Mouse (Mus musculus): ENCODE measurements at regions not wholly inside any gene's neighbourhood (a gene's known extent, or its start where the extent isn't known, plus 50 kb on each side); places are given as distances from the start of the nearest gene placed in this dataset.
A peak's percentile ranks its signal among the peaks of the same experiment; 100 is the strongest.

DNA sequence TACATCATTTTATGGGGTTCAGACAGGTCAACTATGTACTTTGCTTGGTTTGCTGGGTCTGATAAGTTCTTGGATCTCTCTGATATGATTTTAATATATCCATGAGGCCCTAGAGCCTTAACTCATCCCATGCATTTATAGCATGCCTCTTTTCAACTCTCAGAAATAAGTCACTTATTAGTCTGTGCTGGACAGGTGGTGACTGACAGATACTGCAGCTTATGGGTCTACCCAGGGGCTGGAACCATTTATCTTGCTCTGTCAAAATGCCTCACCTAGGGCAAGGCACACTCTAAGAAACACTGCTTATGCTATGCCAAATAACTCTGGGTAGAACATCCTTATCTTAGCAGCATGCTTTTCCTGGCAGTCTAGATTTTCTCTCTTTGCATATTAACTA is 225.6 kb downstream of the Mbnl1 start:
- DNase-seq (ENCODE audit: low read depth) = no peak

DNA sequence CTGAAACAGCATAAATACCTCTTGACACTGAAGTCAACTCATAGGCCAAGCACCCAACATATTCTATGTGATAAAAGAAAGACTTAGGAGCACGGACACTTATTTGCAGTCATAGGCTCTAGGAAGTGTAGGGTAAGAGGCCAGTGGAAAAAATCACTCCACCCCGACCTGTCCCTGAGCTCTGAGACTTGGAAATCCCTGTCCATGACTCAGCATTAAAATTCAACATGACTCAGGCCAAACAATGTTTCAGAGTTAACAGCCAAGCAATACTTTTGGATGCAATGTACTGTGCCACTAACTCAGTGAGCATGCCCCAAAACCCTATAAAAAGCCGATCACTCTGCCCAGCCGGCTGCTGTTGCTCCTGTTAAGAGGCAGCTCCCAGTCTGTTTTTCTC is 234.5 kb downstream of the Mbnl1 start:
- no peak for DNase-seq (ENCODE audit: low read depth)

DNA sequence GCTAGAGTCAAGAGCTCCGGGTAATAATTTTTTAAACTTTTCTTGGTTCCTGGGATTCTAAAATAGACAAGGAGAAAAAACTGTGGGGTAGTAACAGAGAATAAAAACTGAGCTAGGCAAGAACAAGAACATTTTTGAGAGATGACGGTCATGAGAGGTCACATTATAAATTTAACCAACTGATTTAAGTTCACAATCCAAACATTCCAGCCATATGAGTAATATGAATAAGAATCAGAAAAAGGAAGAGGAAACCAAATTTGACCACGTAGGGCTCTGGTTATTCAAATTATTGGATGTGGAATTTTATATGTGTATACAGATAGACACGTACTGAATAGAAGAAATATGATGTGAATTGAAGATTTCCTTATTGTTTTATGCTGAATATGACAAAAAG is 240.3 kb downstream of the Mbnl1 start:
- no peak for DNase-seq (ENCODE audit: low read depth)

DNA sequence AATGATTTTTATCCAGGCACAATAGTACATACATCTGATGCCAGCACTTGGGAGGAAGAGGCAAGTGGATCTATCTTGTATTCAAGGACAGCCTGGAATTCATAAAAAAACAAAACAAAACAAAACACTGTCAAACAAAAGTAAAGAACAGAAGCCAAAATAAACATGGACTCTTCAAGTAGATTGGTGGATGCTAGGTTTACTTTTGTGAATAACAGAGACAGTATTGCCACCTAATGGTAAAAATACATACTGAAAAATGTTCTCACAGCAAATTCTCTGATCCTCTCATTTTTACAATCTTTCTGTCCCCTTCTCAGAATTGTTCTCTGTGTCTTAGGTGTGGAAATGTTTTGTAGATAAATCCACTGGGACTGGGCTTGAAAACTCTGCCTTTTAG is 247.7 kb downstream of the Mbnl1 start:
- no peak for DNase-seq (ENCODE audit: low read depth)

DNA sequence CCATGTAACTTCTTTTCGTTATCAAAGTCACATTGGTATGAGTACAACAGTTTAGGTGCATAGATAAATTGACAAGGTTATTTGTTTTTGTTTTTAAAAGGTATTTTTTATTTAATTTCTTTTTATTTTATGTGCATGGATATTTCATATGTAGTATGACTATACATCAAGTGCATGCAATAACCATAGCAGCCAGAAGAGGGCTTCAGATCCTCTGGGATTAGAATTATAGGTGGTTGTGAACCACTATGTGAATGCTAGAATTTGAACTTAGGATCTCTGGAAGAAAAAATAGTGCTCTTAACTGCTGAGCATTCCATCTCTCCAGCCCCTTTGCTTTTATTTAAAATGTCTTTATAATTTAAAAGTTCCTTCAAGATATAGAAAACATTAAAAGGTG is 258.7 kb downstream of the Mbnl1 start:
- no peak for DNase-seq (ENCODE audit: low read depth)

DNA sequence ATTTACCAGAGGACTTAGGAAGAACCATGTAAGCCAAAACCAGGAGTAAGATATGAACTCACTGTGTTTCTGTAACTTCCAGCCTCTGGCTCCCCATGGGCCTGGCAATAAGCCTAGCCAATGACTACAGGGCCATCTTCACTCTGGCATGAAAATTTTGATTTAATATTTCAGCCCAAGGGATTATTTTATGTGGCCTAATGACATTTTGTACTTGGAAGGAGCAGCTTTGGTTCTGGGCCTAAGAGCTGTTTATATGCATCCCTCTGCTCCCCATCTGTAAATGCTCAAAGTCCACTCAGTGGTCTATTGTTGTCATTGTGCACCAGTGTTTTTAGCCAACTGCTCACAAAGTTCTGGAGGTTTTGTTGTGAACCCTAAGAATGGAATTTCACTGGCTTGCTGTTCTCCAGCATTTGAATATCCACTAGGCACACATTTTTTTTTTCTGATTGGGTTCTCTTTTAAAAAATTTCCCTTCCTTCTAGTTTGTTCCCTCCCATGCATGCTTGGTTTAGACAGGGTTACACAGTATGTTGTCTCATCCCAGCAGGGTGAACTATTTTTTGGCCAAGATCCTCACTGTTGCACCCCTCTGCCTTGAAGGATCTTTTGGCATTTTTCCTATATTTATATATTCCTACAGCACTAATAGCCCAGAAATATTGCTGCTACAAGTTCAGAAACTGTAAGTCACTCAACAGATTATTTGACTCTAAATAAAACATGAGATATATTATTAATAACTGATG is 261.9 kb upstream of the P2ry1 start:
- no peak for DNase-seq (ENCODE audit: low read depth)

DNA sequence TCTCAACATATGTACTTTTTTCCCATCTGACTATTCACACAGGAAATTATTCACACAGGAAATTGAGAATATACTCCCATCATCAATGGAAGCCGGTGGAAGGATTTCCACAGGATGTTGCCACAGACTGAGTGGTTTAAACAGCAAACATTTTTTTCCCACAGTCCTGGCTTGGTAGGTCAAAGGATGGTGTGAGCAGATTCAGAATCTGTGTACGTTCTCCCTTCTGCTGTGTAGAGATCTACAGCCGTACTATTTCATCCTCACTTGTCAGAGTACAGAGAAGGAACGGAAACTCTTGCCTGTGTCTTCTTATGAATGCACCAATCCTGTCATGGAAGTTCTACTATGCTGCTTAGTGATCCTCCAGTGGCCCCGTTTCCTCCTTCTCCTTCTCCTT is 261.2 kb upstream of the P2ry1 start:
- DNase-seq (ENCODE audit: low read depth) = no peak

DNA sequence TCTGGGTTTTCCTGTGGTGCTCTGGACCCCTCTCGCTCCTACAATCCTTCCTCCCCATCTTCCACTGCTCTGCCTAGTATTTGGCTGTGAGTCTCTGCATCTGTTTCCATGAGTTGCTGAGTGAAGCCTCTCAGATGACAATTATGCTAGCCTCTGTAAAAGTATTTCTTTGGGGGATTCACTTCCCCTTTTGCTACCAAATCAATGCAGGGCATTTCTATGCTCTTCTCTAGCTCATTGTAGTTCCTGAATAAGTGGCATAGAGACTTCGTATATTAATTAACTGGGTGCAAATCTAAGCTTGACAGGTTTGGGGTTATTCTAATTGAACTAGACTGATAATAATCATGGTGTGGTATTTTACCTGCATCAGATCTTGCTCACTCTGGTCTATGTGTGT is 260.4 kb upstream of the P2ry1 start:
- DNase-seq (ENCODE audit: low read depth) = no peak

DNA sequence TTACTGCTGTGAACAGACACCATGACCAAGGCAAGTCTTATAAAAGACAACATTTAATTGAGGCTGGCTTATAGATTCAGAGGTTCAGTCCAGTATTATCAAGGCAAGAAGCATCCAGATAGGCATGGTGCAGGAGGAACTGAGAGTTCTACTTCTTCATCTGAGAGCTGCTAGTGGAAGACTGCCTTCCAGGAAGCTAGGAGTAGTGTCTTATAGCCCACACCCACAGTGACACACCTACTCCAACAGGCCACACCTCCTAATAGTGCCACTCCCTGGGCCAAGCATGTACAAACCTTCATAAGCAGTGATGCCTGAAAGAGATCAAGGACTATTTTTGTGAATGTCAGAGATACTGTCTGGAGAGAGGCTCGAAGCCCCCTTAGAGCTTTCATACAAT is 257.5 kb upstream of the P2ry1 start:
- no peak for DNase-seq (ENCODE audit: low read depth)

DNA sequence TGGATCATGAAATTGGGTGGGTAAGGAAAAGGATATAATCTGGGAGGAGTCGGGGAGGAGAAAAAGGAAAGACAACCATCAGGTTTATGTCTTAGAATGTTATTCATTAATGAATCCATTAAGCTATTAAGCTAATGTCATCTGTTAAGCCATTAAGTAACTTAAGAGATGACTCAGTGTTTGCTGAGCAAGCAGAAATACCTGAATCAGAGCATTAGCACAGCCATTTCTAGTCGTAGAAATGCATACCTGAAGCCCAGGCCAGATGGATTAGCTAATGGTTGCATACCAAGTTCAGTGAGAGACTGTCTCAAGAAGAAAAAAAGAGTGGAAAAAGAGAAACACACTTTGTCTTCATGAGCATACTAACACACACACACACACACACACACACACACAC is 244.0 kb upstream of the P2ry1 start:
- no peak for DNase-seq (ENCODE audit: low read depth)

DNA sequence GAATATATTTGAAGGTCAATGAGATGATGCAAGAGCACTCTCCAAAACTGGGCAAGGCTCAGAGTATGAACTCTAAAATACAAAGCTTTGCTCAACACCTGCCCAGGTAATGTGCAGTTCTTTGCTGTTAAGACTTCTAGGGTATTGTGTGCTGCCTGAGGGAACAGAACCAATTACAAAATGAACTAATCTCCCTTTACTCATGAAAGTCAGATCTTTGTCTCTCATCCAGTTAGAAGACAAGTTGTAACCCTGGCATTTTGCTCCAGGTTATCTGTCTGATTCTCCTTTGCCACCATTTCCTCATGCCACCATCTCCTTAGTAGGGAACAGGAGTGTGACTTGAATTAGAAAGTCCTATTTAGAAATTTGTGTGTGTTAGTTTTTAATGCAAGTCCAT is 243.5 kb upstream of the P2ry1 start:
- DNase-seq (ENCODE audit: low read depth) = no peak

DNA sequence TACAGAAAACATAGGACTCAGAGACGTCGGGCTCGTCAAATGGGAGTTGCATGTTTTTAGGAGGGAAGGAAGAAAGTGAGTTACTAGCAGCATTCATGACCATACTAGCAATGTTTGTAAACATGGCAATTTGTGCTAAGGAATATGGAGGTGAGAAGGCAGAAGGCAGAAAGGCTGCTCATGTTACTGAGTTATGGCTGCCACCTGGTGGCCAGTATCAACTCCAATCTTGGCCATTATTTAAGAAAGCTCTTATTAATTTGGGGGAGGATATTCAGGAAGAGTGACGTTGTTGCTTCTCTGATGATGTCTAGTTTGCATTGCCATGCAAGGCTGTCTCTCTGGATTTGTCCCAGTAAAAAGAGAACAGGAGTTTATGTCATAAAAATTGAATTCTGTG is 239.7 kb upstream of the P2ry1 start:
- DNase-seq (ENCODE audit: low read depth) = peak; percentile 42

DNA sequence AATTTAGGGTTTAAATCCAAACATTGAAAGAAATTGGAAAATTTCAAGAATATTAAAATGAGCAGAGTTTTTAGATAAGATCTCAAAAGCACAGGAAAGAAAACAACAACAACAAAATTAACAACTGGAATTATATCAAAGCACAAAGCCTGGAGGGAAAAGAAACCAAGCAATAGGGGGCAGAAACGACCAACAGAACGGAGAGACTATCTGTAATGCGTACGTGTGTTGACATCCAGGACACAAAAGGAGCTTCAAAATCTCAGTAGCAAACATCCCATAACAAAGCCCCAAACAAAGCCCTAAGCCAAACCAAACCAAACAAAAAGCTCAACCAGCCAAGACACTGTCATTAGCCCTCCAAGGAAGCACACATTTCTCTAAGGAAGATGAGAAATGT is 237.5 kb upstream of the P2ry1 start:
- DNase-seq (ENCODE audit: low read depth) = no peak

DNA sequence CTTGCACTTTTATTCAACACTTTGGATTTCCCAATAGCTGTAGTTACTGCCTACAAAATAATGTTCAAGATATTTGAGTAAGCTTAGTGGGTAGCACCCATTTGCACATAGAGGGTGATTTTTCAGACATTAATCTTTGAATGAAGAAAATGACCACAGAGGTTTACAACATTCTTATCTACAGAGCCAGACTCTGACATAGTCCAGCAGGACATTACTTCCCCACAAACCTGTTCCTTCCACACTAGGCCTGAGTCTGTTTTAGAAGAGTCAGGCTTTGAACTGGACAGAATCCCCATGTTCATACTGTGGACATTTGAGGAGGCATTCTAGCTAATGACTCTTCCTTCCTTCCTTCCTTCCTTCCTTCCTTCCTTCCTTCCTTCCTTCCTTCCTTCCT is 233.6 kb upstream of the P2ry1 start:
- no peak for DNase-seq (ENCODE audit: low read depth)

DNA sequence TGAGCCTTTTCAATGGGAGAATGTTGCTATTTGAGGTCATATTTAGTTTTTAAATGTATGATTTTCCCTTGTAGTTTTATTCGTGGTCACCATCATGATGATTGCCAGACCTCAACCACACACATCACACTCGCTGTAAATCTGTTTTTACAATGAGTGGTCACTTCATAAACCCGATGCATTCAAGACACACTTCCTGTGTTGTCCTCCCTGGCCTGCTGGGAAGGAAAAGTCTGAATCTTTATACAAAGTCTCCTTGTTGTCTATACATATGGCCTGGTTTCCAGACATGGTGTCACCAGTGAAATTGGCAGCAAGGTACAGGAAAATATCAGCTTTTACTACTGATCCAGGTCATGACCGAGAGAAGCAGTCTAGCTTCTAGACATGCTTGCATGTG is 230.7 kb upstream of the P2ry1 start:
- DNase-seq (ENCODE audit: low read depth) = no peak

DNA sequence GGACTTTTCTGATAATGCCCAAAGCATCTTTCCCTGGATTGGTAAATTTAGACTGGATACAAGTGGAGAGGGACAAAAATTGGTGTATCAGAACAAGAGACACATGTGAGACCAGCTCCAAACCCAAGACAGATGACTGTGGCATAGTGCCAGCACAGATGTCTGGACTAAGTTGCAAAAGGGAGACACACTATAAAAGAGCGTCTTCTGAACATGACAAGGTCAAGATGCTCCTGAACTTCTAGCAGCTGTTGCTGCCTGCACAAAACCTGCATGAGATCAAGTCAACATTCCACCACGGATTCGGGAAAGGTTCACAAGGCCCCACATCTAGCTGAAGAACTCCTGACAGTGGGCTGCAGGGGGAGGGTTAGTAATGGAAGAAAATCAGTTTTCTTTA is 229.2 kb upstream of the P2ry1 start:
- no peak for DNase-seq (ENCODE audit: low read depth)

DNA sequence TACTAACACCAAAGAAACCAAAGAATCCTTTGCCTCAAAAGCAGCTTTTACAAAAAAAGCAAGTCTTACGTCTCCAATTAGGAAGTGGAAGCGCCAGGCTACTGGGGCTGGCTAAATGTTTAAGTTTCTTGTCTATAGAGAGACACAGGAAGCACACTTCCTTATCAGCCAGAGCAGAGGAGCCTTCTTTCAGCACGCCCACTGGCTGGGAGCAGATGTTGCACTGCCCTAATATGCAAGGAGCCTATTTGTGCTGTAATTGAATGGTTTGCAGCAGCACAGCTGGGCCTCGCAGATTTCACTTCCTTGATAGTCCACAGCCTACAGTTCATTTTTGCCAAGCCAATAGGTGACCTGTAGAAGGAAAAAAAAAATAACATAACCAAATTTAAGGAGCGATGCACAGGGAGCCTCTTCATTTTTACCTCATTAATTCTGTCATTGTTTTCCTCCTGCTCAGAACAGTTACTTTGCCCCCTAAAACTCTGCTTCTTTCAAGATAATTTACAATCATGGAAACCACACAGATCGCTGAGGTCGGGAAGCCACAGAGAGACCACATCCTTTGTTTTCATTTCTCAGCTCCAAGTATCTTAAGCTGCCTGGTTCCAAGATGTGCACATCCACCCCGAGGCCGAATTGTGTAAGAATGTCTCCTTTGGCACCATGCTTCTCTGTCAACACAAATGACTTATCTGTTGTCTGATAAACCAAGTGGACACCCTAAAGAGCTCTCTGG is 217.3 kb upstream of the P2ry1 start:
- DNase-seq (ENCODE audit: low read depth) = peak; percentile 72

DNA sequence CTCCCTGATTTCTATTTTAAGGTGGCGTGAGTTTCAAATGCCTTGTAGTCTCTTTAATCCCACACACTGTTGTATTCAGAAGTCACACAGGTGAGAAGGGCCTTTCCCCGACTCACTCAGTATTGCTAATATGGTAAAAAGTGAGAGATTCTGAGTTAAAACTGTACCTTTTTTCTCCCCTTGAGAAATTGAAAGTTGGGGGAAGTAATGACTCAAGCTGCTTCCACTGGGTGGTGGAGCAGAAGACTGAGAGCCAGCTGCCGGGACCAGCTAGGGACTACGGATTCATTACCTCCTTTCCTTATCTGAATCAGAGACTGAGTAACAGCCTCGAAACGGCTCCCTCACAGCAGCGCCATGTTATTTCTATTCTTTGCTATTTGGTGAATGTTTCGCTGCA is 214.6 kb upstream of the P2ry1 start:
- DNase-seq (ENCODE audit: low read depth) = no peak

DNA sequence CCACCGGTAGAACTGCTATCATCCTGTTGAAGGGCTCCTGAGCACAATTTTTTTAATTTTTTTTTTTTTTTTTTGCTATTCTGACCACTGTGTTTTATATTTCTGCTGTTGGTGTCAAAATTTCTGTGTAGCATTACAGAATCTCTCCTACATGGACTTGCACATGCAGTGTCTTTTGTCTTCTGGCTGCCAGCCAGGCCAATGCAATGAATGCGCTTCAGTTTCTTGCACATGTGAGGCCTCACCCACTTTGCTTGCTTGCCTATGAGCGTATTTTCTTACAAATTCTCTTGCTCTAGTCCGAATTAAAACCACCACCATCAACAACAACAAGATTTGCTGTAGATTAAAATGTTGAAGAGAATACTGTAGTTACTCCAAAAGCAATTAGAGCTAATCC is 213.2 kb upstream of the P2ry1 start:
- no peak for DNase-seq (ENCODE audit: low read depth)

DNA sequence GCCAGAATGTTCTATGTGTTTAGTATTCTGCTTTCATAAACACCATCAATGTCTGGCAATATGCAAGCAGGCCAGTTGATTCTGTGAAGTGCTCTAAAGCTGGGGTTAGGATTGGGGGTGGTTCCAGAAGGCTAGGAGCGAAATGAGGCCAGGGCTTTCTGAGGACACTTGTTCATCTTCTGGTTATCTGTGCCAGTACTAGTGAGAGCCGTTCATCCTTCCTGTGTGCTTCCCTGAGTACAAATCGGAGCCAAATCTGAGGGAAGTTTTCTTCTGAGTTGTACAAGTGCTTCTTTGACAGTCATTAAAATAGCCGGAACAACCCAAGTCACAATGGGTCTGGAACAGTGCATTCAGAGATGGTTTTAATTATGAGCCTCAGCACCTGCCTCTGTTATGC is 210.4 kb upstream of the P2ry1 start:
- no peak for DNase-seq (ENCODE audit: low read depth)

DNA sequence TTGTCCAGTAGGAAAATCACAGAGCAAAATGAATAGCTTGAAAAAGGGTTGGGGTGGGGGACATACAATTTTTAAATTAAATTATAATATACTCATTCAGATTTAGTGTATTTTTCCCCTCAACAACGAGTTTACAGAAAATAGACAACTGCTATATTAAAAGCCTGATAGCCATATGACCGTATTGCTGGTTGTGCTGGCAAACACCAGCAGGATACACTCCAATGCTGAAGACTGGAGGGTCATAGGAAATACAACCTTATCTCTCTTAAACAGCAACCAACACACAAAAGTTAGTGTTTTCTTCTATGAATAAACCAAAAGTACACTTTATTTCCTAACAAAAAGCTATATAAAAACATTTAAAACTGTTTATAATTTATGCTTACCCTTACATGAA is 206.4 kb upstream of the P2ry1 start:
- DNase-seq (ENCODE audit: low read depth) = no peak

DNA sequence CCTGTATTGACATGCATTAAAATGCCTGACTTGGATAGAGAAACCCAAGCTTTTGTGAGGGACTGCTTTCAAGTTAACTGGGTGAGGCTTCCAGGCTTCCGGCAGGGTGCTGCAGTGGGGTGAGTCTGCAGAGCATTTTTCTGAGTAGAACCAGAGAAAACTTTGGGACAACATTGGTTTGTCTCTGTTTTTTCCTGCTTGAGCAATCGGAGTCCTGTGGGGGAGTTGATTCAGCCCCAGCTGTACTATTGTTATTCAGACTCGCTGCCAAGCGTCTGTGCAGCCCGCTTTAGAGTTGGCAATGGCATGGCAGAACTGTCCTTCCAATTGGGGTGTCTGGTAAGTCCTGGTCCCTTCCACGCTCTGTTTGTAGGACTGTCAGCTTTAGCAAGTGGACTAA is 204.8 kb upstream of the P2ry1 start:
- no peak for DNase-seq (ENCODE audit: low read depth)

DNA sequence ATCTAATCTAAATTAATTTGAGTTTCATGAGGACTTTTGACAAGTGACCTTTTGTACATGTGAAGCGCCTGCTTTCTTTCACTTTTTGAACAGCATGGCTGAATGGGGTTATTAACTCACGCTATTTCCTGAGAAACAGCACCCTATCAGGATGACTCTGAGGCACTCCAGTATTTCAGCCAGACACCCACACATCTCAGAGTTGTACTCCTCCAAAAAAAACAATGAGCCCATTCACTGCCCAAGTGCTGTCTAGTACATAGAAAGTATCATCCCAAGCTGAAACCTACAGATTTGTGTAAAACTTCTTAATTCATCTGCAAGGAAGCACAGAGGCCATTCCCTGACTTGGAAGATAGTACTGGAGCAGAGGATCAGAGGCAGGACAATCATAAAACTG is 204.1 kb upstream of the P2ry1 start:
- DNase-seq (ENCODE audit: low read depth) = no peak

DNA sequence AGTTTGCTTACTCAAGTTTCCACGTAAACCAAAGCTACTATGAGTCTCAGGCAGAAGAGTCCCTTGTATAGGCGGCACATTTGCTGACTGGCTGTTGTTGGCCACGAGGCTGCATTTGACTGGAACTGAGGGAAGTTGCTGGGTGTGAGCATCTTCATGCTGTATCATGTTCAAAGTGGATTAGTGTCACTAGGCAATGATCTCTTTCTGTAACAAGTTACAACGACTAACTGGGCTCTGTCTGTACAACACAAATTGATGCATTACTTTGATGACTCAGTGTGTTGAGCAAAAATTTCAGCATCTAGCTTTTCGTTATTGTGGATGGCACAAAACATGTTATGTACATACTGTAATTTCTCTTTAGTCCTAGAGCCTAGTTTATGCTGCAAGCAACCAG is 203.7 kb upstream of the P2ry1 start:
- DNase-seq (ENCODE audit: low read depth) = no peak

All from c-Kit-positive CD71-negative TER-119-negative erythroid progenitor cells, embryonic 14.5 days (primary cell).